Comparison of ENCODE assay signal across 29 mouse cellular contexts in the genomic region with DNA sequence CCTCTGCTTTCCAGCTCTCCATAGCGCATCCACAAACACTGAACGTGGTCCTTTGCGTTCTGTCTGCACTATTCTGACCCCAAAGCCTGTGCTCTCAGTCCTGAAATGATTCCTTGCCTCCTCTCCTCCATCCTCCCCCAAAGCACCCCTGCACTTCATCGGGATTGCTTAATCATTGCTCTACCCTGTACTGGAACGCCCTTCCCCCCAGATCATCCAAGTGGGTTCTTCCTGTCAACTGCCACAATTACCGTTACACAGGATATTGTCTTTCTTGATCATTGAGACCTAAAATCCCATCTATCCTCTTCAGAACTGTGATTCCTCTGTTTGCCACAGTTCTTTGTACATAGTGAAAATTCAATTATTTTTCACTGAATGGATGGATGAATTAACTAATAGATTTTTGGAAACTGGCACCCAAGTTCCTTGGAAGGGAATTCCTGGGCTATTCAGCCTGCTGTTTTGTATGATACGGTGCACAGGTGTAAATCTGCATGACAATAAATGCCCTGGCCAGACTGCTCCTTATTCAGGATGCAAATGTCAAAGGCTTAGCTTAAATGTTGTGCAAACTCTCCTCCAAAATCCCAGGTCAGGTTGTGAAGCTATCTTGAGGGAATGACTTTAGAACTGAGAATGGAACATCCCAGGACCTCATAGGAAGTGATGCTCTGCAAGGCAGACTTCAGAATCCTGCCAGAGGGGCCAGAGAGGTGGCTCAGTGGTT. TPM values are rescaled to one million over a fixed set of nuclear protein-coding genes. Genes with fewer than 3 reads are reported as not detected.
"Had no signal": no experiment of that assay in that cellular context is flagged by ENCODE, and none has a peak within 500 bp of the region (broad histone marks: within the 10 kb centered on the region; RNA-seq: fewer than 3 reads in every experiment).

No protein-coding gene starts in this region.

- H3K36me3 ChIP-seq: heart, embryonic 10.5 days; heart, embryonic 12.5 days; hindbrain, embryonic 10.5 days; hindbrain, embryonic 12.5 days; intestine, embryonic 15.5 days; limb, embryonic 13.5 days; limb, embryonic 15.5 days; liver, embryonic 12.5 days had no signal

- H3K4me3 ChIP-seq: heart, embryonic 10.5 days; heart, embryonic 12.5 days; hindbrain, embryonic 10.5 days; hindbrain, embryonic 12.5 days; intestine, embryonic 15.5 days; limb, embryonic 13.5 days; limb, embryonic 15.5 days; liver, embryonic 12.5 days had no signal

- H3K9me3 ChIP-seq: heart, embryonic 10.5 days; heart, embryonic 12.5 days; hindbrain, embryonic 10.5 days; hindbrain, embryonic 12.5 days; intestine, embryonic 15.5 days; limb, embryonic 13.5 days; limb, embryonic 15.5 days had no signal

- ATAC-seq: hindbrain, embryonic 16.5 days; inflammation-experienced regulatory T-cells, adult 6 months; intestine, embryonic 15.5 days; intestine, postnatal 0 days; liver, embryonic 12.5 days had no signal

- H3K27me3 ChIP-seq: heart, embryonic 12.5 days; hindbrain, embryonic 12.5 days; intestine, embryonic 15.5 days; limb, embryonic 13.5 days; limb, embryonic 15.5 days; liver, embryonic 12.5 days had no signal

- H3K4me1 ChIP-seq: heart, embryonic 10.5 days; heart, embryonic 12.5 days; hindbrain, embryonic 12.5 days; intestine, embryonic 15.5 days; limb, embryonic 13.5 days; limb, embryonic 15.5 days; liver, embryonic 12.5 days had no signal

- DNase-seq: gastrocnemius, postnatal 14 days; heart, adult 18-20 months; heart, postnatal 10 days; heart, postnatal 4 days; kidney, adult 18-20 months; kidney, adult 8-10 months; kidney, postnatal 10 days; kidney, postnatal 25 days; layer of hippocampus, adult 9-11 months; layer of hippocampus, postnatal 36 days; left cerebral cortex, postnatal 4 days had no signal

RNA-seq across cellular contexts. Expression of a gene that starts 15.8 kb away (rescaled TPM):
- total RNA-seq: gastrocnemius, adult 18-20 months; gastrocnemius, adult 8-10 months; gastrocnemius, postnatal 14 days; gastrocnemius, postnatal 4 days; granulocyte monocyte progenitor cell, adult 5-6 weeks; heart, adult 18-20 months; heart, adult 8-10 months; heart, postnatal 10 days; heart, postnatal 25 days; heart, postnatal 4 days; liver, adult 2 months had no signal
- polyA plus RNA-seq: liver, adult 2 months; liver, embryonic 12.5 days had no signal
